15 mouse cellular contexts compared by ENCODE assay signal in the genomic region with DNA sequence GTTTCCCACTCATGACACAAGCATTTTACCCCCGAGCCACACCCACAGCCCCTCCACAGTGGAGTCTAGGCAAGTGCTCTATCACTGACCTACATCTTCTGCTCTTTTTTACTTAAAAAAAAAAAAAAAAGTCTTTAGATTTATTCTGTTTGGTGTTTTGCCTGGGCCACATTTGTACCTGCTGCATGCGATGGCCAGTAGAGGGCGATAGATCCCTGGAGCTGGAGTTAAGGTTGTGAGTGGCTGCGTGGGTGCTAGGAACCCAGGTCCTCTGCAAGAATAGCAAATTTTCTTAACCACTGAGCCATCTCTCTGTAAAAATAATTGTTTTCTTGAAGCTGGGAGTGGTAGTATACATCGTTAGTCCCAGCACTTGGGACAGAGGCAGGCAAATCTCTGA. TPM values are rescaled to one million over a fixed set of nuclear protein-coding genes. Genes with fewer than 3 reads are reported as not detected.
A peak's percentile ranks its signal among the peaks of the same experiment; 100 is the strongest.
DNase-seq lines count a peak whose midpoint lies in the region; ATAC-seq and TF ChIP-seq lines count a peak whose summit lies in the region.
"Had no signal": no experiment of that assay in that cellular context is flagged by ENCODE, and none has a peak within 500 bp of the region (broad histone marks: within the 10 kb centered on the region; RNA-seq: fewer than 3 reads in every experiment).

No protein-coding gene starts in this region.

- DNase-seq in CD4-positive, CD25-positive, alpha-beta regulatory T cell, adult 2 months (ENCODE audit: low read depth, low spot score): peak; percentile 62
- no peak for DNase-seq in liver, postnatal 0 days
- no peak for DNase-seq in liver
- peak; percentile 76 for DNase-seq in ES-CJ7 (ENCODE audit: low read depth, low spot score)
- DNase-seq in gastrocnemius, postnatal 10 days: no peak
- DNase-seq: cerebellum, postnatal 36 days; heart, postnatal 10 days; right cerebral cortex, postnatal 25 days had no signal

- no peak overlapping the region for H3K4me2 ChIP-seq in liver, postnatal 0 days (ENCODE audit: low read depth, low read length)
- no peak overlapping the region for H3K4me2 ChIP-seq in kidney, embryonic 15.5 days
- H3K4me2 ChIP-seq: embryonic facial prominence, embryonic 13.5 days; forebrain, embryonic 15.5 days; intestine, embryonic 15.5 days had no signal

- no peaks in the 10 kb centered on the region for H3K27me3 ChIP-seq in liver, postnatal 0 days (ENCODE audit: insufficient read depth, low read length)
- H3K27me3 ChIP-seq in kidney, embryonic 15.5 days: no peaks in the 10 kb centered on the region
- H3K27me3 ChIP-seq: embryonic facial prominence, embryonic 13.5 days; forebrain, embryonic 15.5 days; intestine, embryonic 15.5 days had no signal

- no peak for ATAC-seq in CD4-positive, CD25-positive, alpha-beta regulatory T cell, adult 4 months
- ATAC-seq in liver, postnatal 0 days: no peak
- 0 out of 2 replicates have a peak, but pooled peaks have one; percentile 48 for ATAC-seq in erythroblast, adult 5-6 weeks (replicated peaks; ENCODE audit: low FRiP score, poor library complexity, severe bottlenecking)
- no peak for ATAC-seq in kidney, embryonic 15.5 days (replicated peaks; ENCODE audit: low FRiP score)
- ATAC-seq: forebrain, embryonic 15.5 days; intestine, embryonic 15.5 days had no signal

- H3K4me3 ChIP-seq in liver, postnatal 0 days (ENCODE audit: low read depth, low read length): no peak overlapping the region
- H3K4me3 ChIP-seq in kidney, embryonic 15.5 days (replicated peaks): no peak overlapping the region
- H3K4me3 ChIP-seq: embryonic facial prominence, embryonic 13.5 days; forebrain, embryonic 15.5 days; intestine, embryonic 15.5 days had no signal

- TF ChIP-seq CTCF in liver, postnatal 0 days (IDR thresholded peaks at IDR 0.05; ENCODE audit: low read depth): peak; percentile 65

- WGBS in liver, postnatal 0 days (ENCODE audit: insufficient replicate concordance): 81% methylated on average over 5 of the region's 5 CpGs
- WGBS in kidney, embryonic 15.5 days: 68% methylated on average over 5 of the region's 5 CpGs

- H3K27ac ChIP-seq in liver, postnatal 0 days (ENCODE audit: low read depth): no peak overlapping the region
- H3K27ac ChIP-seq in kidney, embryonic 15.5 days: no peak overlapping the region
- H3K27ac ChIP-seq: embryonic facial prominence, embryonic 13.5 days; forebrain, embryonic 15.5 days; intestine, embryonic 15.5 days; macrophage had no signal

- no peaks in the 10 kb centered on the region for H3K4me1 ChIP-seq in liver, postnatal 0 days (ENCODE audit: insufficient read depth)
- no peaks in the 10 kb centered on the region for H3K4me1 ChIP-seq in kidney, embryonic 15.5 days
- H3K4me1 ChIP-seq: embryonic facial prominence, embryonic 13.5 days; forebrain, embryonic 15.5 days; intestine, embryonic 15.5 days had no signal

- no peaks in the 10 kb centered on the region for H3K9me3 ChIP-seq in liver, postnatal 0 days (ENCODE audit: low read length)
- H3K9me3 ChIP-seq in kidney, embryonic 15.5 days (replicated peaks): no peaks in the 10 kb centered on the region
- H3K9me3 ChIP-seq: embryonic facial prominence, embryonic 13.5 days; forebrain, embryonic 15.5 days; intestine, embryonic 15.5 days had no signal

- no peak for TF ChIP-seq EP300 in liver, postnatal 0 days (IDR thresholded peaks at IDR 0.05; ENCODE audit: low read depth)

- no peaks in the 10 kb centered on the region for H3K36me3 ChIP-seq in liver, postnatal 0 days (replicated peaks; ENCODE audit: insufficient read depth, low read length)
- H3K36me3 ChIP-seq in kidney, embryonic 15.5 days: no peaks in the 10 kb centered on the region
- H3K36me3 ChIP-seq: embryonic facial prominence, embryonic 13.5 days; forebrain, embryonic 15.5 days; intestine, embryonic 15.5 days had no signal

- H3K9ac ChIP-seq in liver, postnatal 0 days (replicated peaks): no peak overlapping the region
- no peak overlapping the region for H3K9ac ChIP-seq in kidney, embryonic 15.5 days
- H3K9ac ChIP-seq: embryonic facial prominence, embryonic 13.5 days; forebrain, embryonic 15.5 days; intestine, embryonic 15.5 days had no signal

RNA-seq across cellular contexts. Expression of a gene that starts 9.8 kb away (rescaled TPM):
- polyA plus RNA-seq in CD4-positive, CD25-positive, alpha-beta regulatory T cell, adult 4 months (2017; shearing (Covaris generic)): 100 to 1,000 TPM in 1 of 2 experiments, 10 to 100 TPM in 1; 93.7 to 171 TPM
- 11.9 and 16.5 TPM in 2 replicates for polyA plus RNA-seq in liver, postnatal 0 days (2015; fragmentation: Nextera tagmentation; extraction: Ambion mirVana)
- 5.6 and 6.7 TPM in 2 replicates for total RNA-seq in erythroblast, adult 5-6 weeks (2015; ENCODE audit: low replicate concordance)
- 11.3 and 11.8 TPM in 2 replicates for total RNA-seq in erythroblast, adult 5-6 weeks (2017; ENCODE audit: low replicate concordance)
- 9.0 and 9.6 TPM in 2 replicates for polyA plus RNA-seq in kidney, embryonic 15.5 days (2015; fragmentation: Nextera tagmentation; extraction: Ambion mirVana)
- total RNA-seq in gastrocnemius, postnatal 10 days (2021): under 1 TPM; 0.66 to 0.93 TPM

RNA-seq across cellular contexts. Expression of a gene that starts 10.0 kb away (rescaled TPM):
- polyA plus RNA-seq in CD4-positive, CD25-positive, alpha-beta regulatory T cell, adult 4 months (2017; shearing (Covaris generic)): 100 to 1,000 TPM; 656 to 763 TPM
- polyA plus RNA-seq in liver, postnatal 0 days (2015; fragmentation: Nextera tagmentation; extraction: Ambion mirVana): 162 and 166 TPM in 2 replicates
- 50.7 and 81.1 TPM in 2 replicates for total RNA-seq in erythroblast, adult 5-6 weeks (2015; ENCODE audit: low replicate concordance)
- total RNA-seq in erythroblast, adult 5-6 weeks (2017; ENCODE audit: low replicate concordance): 115 and 133 TPM in 2 replicates
- polyA plus RNA-seq in kidney, embryonic 15.5 days (2015; fragmentation: Nextera tagmentation; extraction: Ambion mirVana): 401 and 402 TPM in 2 replicates
- 100 to 1,000 TPM; 169 to 174 TPM for total RNA-seq in gastrocnemius, postnatal 10 days (2021)

RNA-seq across cellular contexts. Expression of a gene that starts 29.5 kb away (rescaled TPM):
- 100 to 1,000 TPM in 1 of 2 experiments, 10 to 100 TPM in 1; 82.6 to 106 TPM for polyA plus RNA-seq in CD4-positive, CD25-positive, alpha-beta regulatory T cell, adult 4 months (2017; shearing (Covaris generic))
- polyA plus RNA-seq in liver, postnatal 0 days (2015; fragmentation: Nextera tagmentation; extraction: Ambion mirVana): 76.3 and 81.2 TPM in 2 replicates
- total RNA-seq in erythroblast, adult 5-6 weeks (2015; ENCODE audit: low replicate concordance): 42.0 and 55.3 TPM in 2 replicates
- 45.1 and 45.4 TPM in 2 replicates for total RNA-seq in erythroblast, adult 5-6 weeks (2017; ENCODE audit: low replicate concordance)
- 288 and 312 TPM in 2 replicates for polyA plus RNA-seq in kidney, embryonic 15.5 days (2015; fragmentation: Nextera tagmentation; extraction: Ambion mirVana)
- 100 to 1,000 TPM in 1 of 2 experiments, 10 to 100 TPM in 1; 90.2 to 120 TPM for total RNA-seq in gastrocnemius, postnatal 10 days (2021)

Comparison
In these comparisons a context has a peak if more than half of its experiments do, and no peak if none do; other contexts are left out.
1. DNase-seq: peak in CD4-positive, CD25-positive, alpha-beta regulatory T cell, adult 2 months (single experiment) and ES-CJ7 (single experiment); none in liver, postnatal 0 days (single experiment), liver (single experiment) and gastrocnemius, postnatal 10 days (single experiment).